ENCODE assay signal across 17 mouse cellular contexts in genomic region chr15:100884481-100884880, GRCm38 (mm10). TPM values are rescaled to one million over a fixed set of nuclear protein-coding genes. Genes with fewer than 3 reads are reported as not detected.
"Had no signal": no experiment of that assay in that cellular context is flagged by ENCODE, and none has a peak within 500 bp of the region (broad histone marks: within the 10 kb centered on the region; RNA-seq: fewer than 3 reads in every experiment).

No protein-coding gene starts in this region.

- H3K4me3 ChIP-seq: lung, embryonic 15.5 days; megakaryocyte, embryonic 14.5 days; midbrain, embryonic 13.5 days; midbrain, embryonic 15.5 days; neural tube, embryonic 12.5 days; stomach, embryonic 15.5 days had no signal

- DNase-seq: lung, adult 2 months; lung, postnatal 14 days; lung, postnatal 36 days; right cerebral cortex, postnatal 14 days; thymus, adult 2 months; thymus, postnatal 25 days; thymus, postnatal 4 days had no signal

- H3K9me3 ChIP-seq: lung, embryonic 15.5 days; midbrain, embryonic 13.5 days; midbrain, embryonic 15.5 days; neural tube, embryonic 12.5 days; stomach, embryonic 15.5 days had no signal

- H3K4me1 ChIP-seq: lung, embryonic 15.5 days; megakaryocyte, embryonic 14.5 days; midbrain, embryonic 15.5 days; neural tube, embryonic 12.5 days; stomach, embryonic 15.5 days had no signal

- H3K36me3 ChIP-seq: lung, embryonic 15.5 days; midbrain, embryonic 13.5 days; midbrain, embryonic 15.5 days; neural tube, embryonic 12.5 days; stomach, embryonic 15.5 days had no signal

- H3K27me3 ChIP-seq: lung, embryonic 15.5 days; midbrain, embryonic 13.5 days; midbrain, embryonic 15.5 days; neural tube, embryonic 12.5 days; stomach, embryonic 15.5 days had no signal

- H3K27ac ChIP-seq: lung, embryonic 15.5 days; macrophage; midbrain, embryonic 13.5 days; midbrain, embryonic 15.5 days; neural tube, embryonic 12.5 days; stomach, embryonic 15.5 days; stomach, postnatal 0 days had no signal

RNA-seq across cellular contexts. Expression of gene Scn8a, which starts 14.8 kb away (rescaled TPM):
- total RNA-seq: megakaryocyte progenitor cell, adult 5-6 weeks; monocyte, adult 5-6 weeks had no signal
- polyA plus RNA-seq: macrophage had no signal
